In the genomic region with DNA sequence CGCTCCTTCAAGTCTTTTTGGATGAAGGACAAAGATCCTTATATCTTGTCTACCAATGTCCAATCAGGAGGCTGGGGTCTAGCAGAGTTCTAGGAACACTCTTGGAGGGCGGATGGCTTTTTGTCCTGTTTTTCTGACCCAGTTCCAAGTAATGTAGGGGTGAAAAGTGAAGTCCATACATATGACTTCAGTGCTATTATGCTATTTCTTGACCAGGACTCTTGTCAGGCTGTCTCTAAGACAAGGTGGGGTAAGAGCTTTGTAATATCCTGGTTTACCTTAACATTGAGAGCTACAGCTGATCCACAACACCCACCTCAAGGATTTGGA, we compare ENCODE assay signal across 13 mouse cellular contexts. TPM values are rescaled to one million over a fixed set of nuclear protein-coding genes. Genes with fewer than 3 reads are reported as not detected.
DNase-seq lines count a peak whose midpoint lies in the region; ATAC-seq and TF ChIP-seq lines count a peak whose summit lies in the region.
"Had no signal": no experiment of that assay in that cellular context is flagged by ENCODE, and none has a peak within 500 bp of the region (broad histone marks: within the 10 kb centered on the region; RNA-seq: fewer than 3 reads in every experiment).

No protein-coding gene starts in this region.

- DNase-seq in hindbrain, postnatal 0 days (ENCODE audit: low spot score), result no peak
- peak; percentile 29 for DNase-seq in 3T3-L1 (ENCODE audit: low read depth, low spot score)
- DNase-seq in forebrain, embryonic 14.5 days (ENCODE audit: low spot score), result no peak
- DNase-seq in liver, embryonic 13.5 days, result no peak
- no peak for DNase-seq in layer of hippocampus, postnatal 14 days (ENCODE audit: low spot score in 2 of 2)
- no peak for DNase-seq in cerebellum, adult 9-11 months
- DNase-seq: adrenal gland, postnatal 14 days; cerebellum, adult 11 months; kidney, postnatal 4 days; right cerebral cortex, postnatal 25 days had no signal

- TF ChIP-seq CTCF in hindbrain, postnatal 0 days (IDR thresholded peaks at IDR 0.05; ENCODE audit: low read depth), result no peak

- no peaks in the 10 kb centered on the region for H3K27me3 ChIP-seq in hindbrain, embryonic 12.5 days
- H3K27me3 ChIP-seq in hindbrain, postnatal 0 days (ENCODE audit: insufficient read depth, low read length), result no peaks in the 10 kb centered on the region
- H3K27me3 ChIP-seq in forebrain, embryonic 14.5 days (replicated peaks; ENCODE audit: control insufficient read depth, insufficient read depth, low read length), result no peaks in the 10 kb centered on the region
- no peaks in the 10 kb centered on the region for H3K27me3 ChIP-seq in liver, embryonic 13.5 days

- H3K4me3 ChIP-seq in hindbrain, embryonic 12.5 days, result no peak overlapping the region
- no peak overlapping the region for H3K4me3 ChIP-seq in hindbrain, postnatal 0 days (ENCODE audit: low read length)
- H3K4me3 ChIP-seq in forebrain, embryonic 14.5 days (ENCODE audit: low read depth, low read length), result no peak overlapping the region
- H3K4me3 ChIP-seq in liver, embryonic 13.5 days (replicated peaks), result no peak overlapping the region
- H3K4me3 ChIP-seq: hindbrain, embryonic 10.5 days had no signal

- 0 out of 2 replicates have a peak, but pooled peaks cover 3% of the 10 kb centered on the region for H3K4me1 ChIP-seq in hindbrain, embryonic 12.5 days
- no peaks in the 10 kb centered on the region for H3K4me1 ChIP-seq in hindbrain, postnatal 0 days (ENCODE audit: insufficient read depth, low read length)
- H3K4me1 ChIP-seq in forebrain, embryonic 14.5 days (ENCODE audit: control insufficient read depth, insufficient read depth, low read length), result no peaks in the 10 kb centered on the region
- H3K4me1 ChIP-seq in liver, embryonic 13.5 days (replicated peaks), result no peaks in the 10 kb centered on the region
- H3K4me1 ChIP-seq: hindbrain, embryonic 10.5 days had no signal

- H3K27ac ChIP-seq in hindbrain, embryonic 12.5 days, result no peak overlapping the region
- H3K27ac ChIP-seq in hindbrain, postnatal 0 days, result no peak overlapping the region
- no peak overlapping the region for H3K27ac ChIP-seq in forebrain, embryonic 14.5 days (ENCODE audit: low read depth, low read length)
- no peak overlapping the region for H3K27ac ChIP-seq in liver, embryonic 13.5 days
- H3K27ac ChIP-seq: hindbrain, embryonic 10.5 days had no signal

- no peak overlapping the region for H3K4me2 ChIP-seq in hindbrain, embryonic 12.5 days (replicated peaks)
- H3K4me2 ChIP-seq in hindbrain, postnatal 0 days (ENCODE audit: low read depth, low read length), result no peak overlapping the region
- H3K4me2 ChIP-seq in forebrain, embryonic 14.5 days (ENCODE audit: low read length), result no peak overlapping the region
- H3K4me2 ChIP-seq in liver, embryonic 13.5 days, result no peak overlapping the region

- peaks cover 70% of the 10 kb centered on the region for H3K36me3 ChIP-seq in hindbrain, embryonic 12.5 days
- H3K36me3 ChIP-seq in hindbrain, postnatal 0 days (ENCODE audit: insufficient read depth, low read length), result peaks cover 63% of the 10 kb centered on the region
- H3K36me3 ChIP-seq in forebrain, embryonic 14.5 days (ENCODE audit: control insufficient read depth, insufficient read depth, low read length), result peaks cover 74% of the 10 kb centered on the region
- peaks cover 75% of the 10 kb centered on the region for H3K36me3 ChIP-seq in liver, embryonic 13.5 days

- peak; percentile 48; the same call in 1 of the 2 replicates for ATAC-seq in hindbrain, embryonic 12.5 days (ENCODE audit: low FRiP score)
- no peak for ATAC-seq in hindbrain, postnatal 0 days
- ATAC-seq in forebrain, embryonic 14.5 days, result peak; percentile 32; the same call in 1 of the 2 replicates
- peak; percentile 23 for ATAC-seq in liver, embryonic 13.5 days (ENCODE audit: low read depth)
- ATAC-seq in megakaryocyte, adult 5-6 weeks (ENCODE audit: poor library complexity, severe bottlenecking), result no peak

- no peak overlapping the region for H3K9ac ChIP-seq in hindbrain, embryonic 12.5 days
- H3K9ac ChIP-seq in hindbrain, postnatal 0 days (replicated peaks; ENCODE audit: low read length), result no peak overlapping the region
- H3K9ac ChIP-seq in forebrain, embryonic 14.5 days (ENCODE audit: low read length), result no peak overlapping the region
- H3K9ac ChIP-seq in liver, embryonic 13.5 days, result no peak overlapping the region

- peaks cover 10% of the 10 kb centered on the region for H3K9me3 ChIP-seq in hindbrain, embryonic 12.5 days (replicated peaks)
- 0 out of 2 replicates have a peak, but pooled peaks cover 4% of the 10 kb centered on the region for H3K9me3 ChIP-seq in hindbrain, postnatal 0 days (ENCODE audit: low read length)
- H3K9me3 ChIP-seq in forebrain, embryonic 14.5 days (replicated peaks; ENCODE audit: control insufficient read depth, low read length), result peaks cover 7% of the 10 kb centered on the region; the same call in 1 of the 2 replicates
- H3K9me3 ChIP-seq in liver, embryonic 13.5 days (replicated peaks), result peaks cover 12% of the 10 kb centered on the region; the same call in 1 of the 2 replicates

- 96% methylated on average over 2 of the region's 2 CpGs for WGBS in hindbrain, embryonic 12.5 days
- WGBS in hindbrain, postnatal 0 days, result 95% methylated on average over 2 of the region's 2 CpGs
- WGBS in forebrain, embryonic 14.5 days, result 94% methylated on average over 2 of the region's 2 CpGs
- WGBS in liver, embryonic 13.5 days (ENCODE audit: insufficient replicate concordance), result 93% methylated on average over 2 of the region's 2 CpGs

RNA-seq across cellular contexts. Expression of a gene that starts 12.7 kb away (rescaled TPM):
- 1,474 and 1,620 TPM in 2 replicates for polyA plus RNA-seq in hindbrain, embryonic 12.5 days (2016; fragmentation: Nextera tagmentation; extraction: Ambion mirVana)
- 322 and 354 TPM in 2 replicates for total RNA-seq in hindbrain, postnatal 0 days (2014; rRNA removed)
- polyA plus RNA-seq in hindbrain, postnatal 0 days (2015; fragmentation: Nextera tagmentation; extraction: Ambion mirVana), result 706 and 761 TPM in 2 replicates
- polyA plus RNA-seq in forebrain, embryonic 14.5 days (2014; fragmentation: Nextera tagmentation; extraction: Ambion mirVana), result 1,462 and 1,469 TPM in 2 replicates
- 429 and 601 TPM in 2 replicates for polyA plus RNA-seq in liver, embryonic 13.5 days (2015; fragmentation: Nextera tagmentation; extraction: Ambion mirVana)
- total RNA-seq in layer of hippocampus, postnatal 14 days (2021), result 100 to 1,000 TPM; 857 to 878 TPM
- total RNA-seq in megakaryocyte, adult 5-6 weeks (2015), result 804 and 868 TPM in 2 replicates
- total RNA-seq in megakaryocyte, adult 5-6 weeks (2017), result 448 and 663 TPM in 2 replicates

RNA-seq across cellular contexts. Expression of a gene that starts 41.4 kb away (rescaled TPM):
- polyA plus RNA-seq in hindbrain, embryonic 12.5 days (2016; fragmentation: Nextera tagmentation; extraction: Ambion mirVana), result 102 and 104 TPM in 2 replicates
- total RNA-seq in hindbrain, postnatal 0 days (2014; rRNA removed), result 33.6 and 42.3 TPM in 2 replicates
- 57.6 and 60.0 TPM in 2 replicates for polyA plus RNA-seq in hindbrain, postnatal 0 days (2015; fragmentation: Nextera tagmentation; extraction: Ambion mirVana)
- 62.0 and 71.0 TPM in 2 replicates for polyA plus RNA-seq in forebrain, embryonic 14.5 days (2014; fragmentation: Nextera tagmentation; extraction: Ambion mirVana)
- polyA plus RNA-seq in liver, embryonic 13.5 days (2015; fragmentation: Nextera tagmentation; extraction: Ambion mirVana), result 29.3 and 35.6 TPM in 2 replicates
- 10 to 100 TPM; 51.6 to 55.8 TPM for total RNA-seq in layer of hippocampus, postnatal 14 days (2021)
- total RNA-seq in megakaryocyte, adult 5-6 weeks (2015), result 14.7 and 33.9 TPM in 2 replicates
- 47.0 and 48.3 TPM in 2 replicates for total RNA-seq in megakaryocyte, adult 5-6 weeks (2017)

Comparison
In these comparisons a context has a peak if more than half of its experiments do, and no peak if none do; other contexts are left out.
1. ATAC-seq: peak in hindbrain, embryonic 12.5 days (single experiment), forebrain, embryonic 14.5 days (single experiment) and liver, embryonic 13.5 days (single experiment); none in hindbrain, postnatal 0 days (single experiment) and megakaryocyte, adult 5-6 weeks (single experiment).